Mouse (Mus musculus) liver, embryonic 14.5 days (tissue): ENCODE measurements around the gene Anxa2. TPM values are rescaled to one million over a fixed set of nuclear protein-coding genes. Genes with fewer than 3 reads are reported as not detected.
A peak's percentile ranks its signal among the peaks of the same experiment; 100 is the strongest.

Experiments
- ATAC-seq: fragments of 200-750 bp; cut with Nextera tagmentation; 2 replicates; pipeline ENCODE4 v1.8.0; 2017; ENCODE audit warnings: moderate number of reproducible peaks, mild to moderate bottlenecking, moderate library complexity; ENCODE audit not compliant: insufficient read depth
- DNase-seq, 3 experiments: peaks; one replicate each; pipeline ENCODE4 v3.0.0-alpha.2; 2012 to 2013; ENCODE audit warnings: low read depth in 3 of 3, low spot score in 3 of 3
- H3K27ac ChIP-seq: fragments of 300-500 bp; sonication (generic); 2 replicates; pipeline ENCODE4 v1.5.1; 2014; ENCODE audit warnings: moderate library complexity, mild to moderate bottlenecking, control low read depth, inconsistent platforms
- H3K27me3 ChIP-seq: fragments of 300-500 bp; sonication (generic); 2 replicates; pipeline ENCODE4 v1.6.1; 2014; ENCODE audit warnings: mild to moderate bottlenecking, low read length, moderate library complexity; ENCODE audit not compliant: control insufficient read depth, insufficient read depth
- H3K36me3 ChIP-seq: fragments of 300-500 bp; sonication (generic); replicated peaks from 2 replicates; pipeline ENCODE4 v1.6.1; 2014; ENCODE audit warnings: low read depth; ENCODE audit not compliant: control insufficient read depth, insufficient read depth
- H3K4me1 ChIP-seq, 2 experiments: fragments of 200-500 bp in 1 of 2; fragments of 300-500 bp in 1 of 2; sonication (generic) in 1 of 2; replicated peaks; 2 replicates each; pipeline ENCODE4 v1.6.1; 2012 to 2014; ENCODE audit warnings: antibody characterized with exemption in 1 of 2, inconsistent platforms in 1 of 2, low read length in 1 of 2; ENCODE audit not compliant: control insufficient read depth in 2 of 2, insufficient read depth in 2 of 2
- H3K4me2 ChIP-seq: fragments of 300-500 bp; sonication (generic); 2 replicates; pipeline ENCODE4 v1.6.1; 2014; ENCODE audit warnings: low read depth, mild to moderate bottlenecking, control low read depth, moderate library complexity
- H3K4me3 ChIP-seq, 2 experiments: fragments of 200-500 bp in 1 of 2; fragments of 300-500 bp in 1 of 2; sonication (generic) in 1 of 2; 2 replicates each; pipeline ENCODE4 v1.5.1; 2012 to 2014; ENCODE audit warnings: low read depth in 2 of 2, low read length in 2 of 2, mild to moderate bottlenecking in 2 of 2, control low read depth in 1 of 2, inconsistent platforms in 1 of 2, moderate library complexity in 1 of 2; ENCODE audit not compliant: insufficient read depth in 1 of 2
- H3K9ac ChIP-seq: fragments of 300-500 bp; sonication (generic); replicated peaks from 2 replicates; pipeline ENCODE4 v1.6.1; 2014; ENCODE audit warnings: mild to moderate bottlenecking, control low read depth, moderate library complexity
- H3K9me3 ChIP-seq: fragments of 300-500 bp; sonication (generic); 2 replicates; pipeline ENCODE4 v1.6.1; 2016; ENCODE audit warnings: low read length, mixed read lengths; ENCODE audit not compliant: control insufficient read depth
- CTCF ChIP-seq: IDR thresholded peaks from 2 replicates; pipeline ENCODE4 v1.5.1; 2016; ENCODE audit warnings: antibody characterized with exemption, low read depth, control low read depth
- EP300 ChIP-seq: IDR thresholded peaks from 2 replicates; pipeline ENCODE4 v1.6.1; 2016; ENCODE audit warnings: antibody characterized with exemption, low read depth
- WGBS: fragments of 180-500 bp; shearing (Covaris S2); extraction: QIAGEN DNeasy Blood & Tissue Kit; methylation state at CpG from one replicate; pipeline ENCODE4 v1.1.7; 2014; ENCODE audit not compliant: insufficient replicate concordance; 5-methylcytosine and 5-hydroxymethylcytosine counted together
- polyA plus RNA-seq, 2 experiments: library from polyadenylated mRNA; depleted of rRNA in 1 of 2; stranded (reverse) in 1 of 2; unstranded in 1 of 2; fragments of >200 nt; fragmentation: Nextera tagmentation in 1 of 2; extraction: Ambion mirVana in 1 of 2; gene quantifications; 2 replicates each; pipeline versions ENCODE4 v1.2.1 to v1.2.3; 2012 to 2014

The Anxa2 gene
- polyA plus RNA-seq, 2 experiments = 65.6 to 99.8 TPM

DNA sequence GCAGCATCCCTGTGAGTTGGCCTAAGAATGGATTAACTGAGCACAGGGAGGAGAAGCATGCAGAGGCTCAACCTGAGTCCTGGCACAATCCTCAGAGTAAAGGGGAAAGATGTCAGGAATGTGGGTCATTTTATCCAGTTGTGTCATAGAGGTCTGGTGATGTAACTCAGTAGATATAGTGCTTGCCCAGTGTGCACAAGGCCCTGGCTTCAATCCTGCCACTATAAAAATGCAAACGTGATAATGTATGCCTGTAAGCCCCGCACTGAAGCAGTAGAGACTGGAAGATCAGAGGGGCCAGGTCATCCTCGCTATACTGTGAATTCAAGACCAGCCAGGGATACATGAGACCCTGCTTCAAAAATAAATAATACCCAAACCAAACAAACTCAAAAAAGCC is 4.6 kb upstream of the Anxa2 start:
- Histone ChIP-seq H3K36me3 (no peaks in the 10 kb centered on the region), H3K27ac (no peak overlapping the region), H3K27me3 (no peaks in the 10 kb centered on the region), H3K4me3 (no peak overlapping the region), H3K4me1 (peaks cover 0 to 2% of the 10 kb centered on the region in 2 experiments; a peak in 2 of 4 replicates), H3K9me3 (no peaks in the 10 kb centered on the region), H3K9ac (no peak overlapping the region), H3K4me2 (no peak overlapping the region)
- DNase-seq = no peak
- 65% methylated on average over 3 of the region's 3 CpGs for WGBS
- no peak for ATAC-seq
- no peak for TF ChIP-seq EP300
- TF ChIP-seq CTCF = no peak

DNA sequence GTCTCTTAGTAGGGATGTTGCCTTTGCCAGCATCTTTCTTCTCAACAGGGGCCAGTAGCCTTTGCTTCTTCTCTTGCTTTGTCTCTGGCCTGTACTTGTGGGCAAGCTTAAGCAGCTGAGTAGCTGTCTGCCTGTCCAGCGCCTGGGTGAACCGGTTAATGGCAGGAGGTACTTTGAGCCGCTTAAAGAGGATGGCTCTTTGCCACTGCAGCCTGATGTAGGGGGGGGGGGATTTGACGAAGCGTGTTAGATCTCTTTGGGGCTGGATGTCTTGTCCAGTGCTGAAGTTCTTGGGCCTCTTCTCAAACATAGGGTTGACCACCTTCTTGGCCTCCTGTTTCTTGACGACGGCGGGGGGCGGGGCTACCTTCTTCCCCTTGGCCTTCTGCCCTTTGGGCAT is 2.8 kb upstream of the Anxa2 start:
- ATAC-seq (no peak), DNase-seq (no peak)
- TF ChIP-seq EP300 = no peak
- no peak for TF ChIP-seq CTCF
- no peaks in the 10 kb centered on the region for H3K9me3 ChIP-seq
- WGBS = 76% methylated on average over 9 of the region's 9 CpGs
- no peaks in the 10 kb centered on the region for H3K27me3 ChIP-seq
- H3K27ac ChIP-seq = no peak overlapping the region
- H3K4me1 ChIP-seq = peaks cover 0 to 9% of the 10 kb centered on the region in 2 experiments; a peak in 3 of 4 replicates
- H3K9ac ChIP-seq = no peak overlapping the region
- H3K4me2 ChIP-seq = no peak overlapping the region
- H3K36me3 ChIP-seq = no peaks in the 10 kb centered on the region
- H3K4me3 ChIP-seq = no peak overlapping the region

DNA sequence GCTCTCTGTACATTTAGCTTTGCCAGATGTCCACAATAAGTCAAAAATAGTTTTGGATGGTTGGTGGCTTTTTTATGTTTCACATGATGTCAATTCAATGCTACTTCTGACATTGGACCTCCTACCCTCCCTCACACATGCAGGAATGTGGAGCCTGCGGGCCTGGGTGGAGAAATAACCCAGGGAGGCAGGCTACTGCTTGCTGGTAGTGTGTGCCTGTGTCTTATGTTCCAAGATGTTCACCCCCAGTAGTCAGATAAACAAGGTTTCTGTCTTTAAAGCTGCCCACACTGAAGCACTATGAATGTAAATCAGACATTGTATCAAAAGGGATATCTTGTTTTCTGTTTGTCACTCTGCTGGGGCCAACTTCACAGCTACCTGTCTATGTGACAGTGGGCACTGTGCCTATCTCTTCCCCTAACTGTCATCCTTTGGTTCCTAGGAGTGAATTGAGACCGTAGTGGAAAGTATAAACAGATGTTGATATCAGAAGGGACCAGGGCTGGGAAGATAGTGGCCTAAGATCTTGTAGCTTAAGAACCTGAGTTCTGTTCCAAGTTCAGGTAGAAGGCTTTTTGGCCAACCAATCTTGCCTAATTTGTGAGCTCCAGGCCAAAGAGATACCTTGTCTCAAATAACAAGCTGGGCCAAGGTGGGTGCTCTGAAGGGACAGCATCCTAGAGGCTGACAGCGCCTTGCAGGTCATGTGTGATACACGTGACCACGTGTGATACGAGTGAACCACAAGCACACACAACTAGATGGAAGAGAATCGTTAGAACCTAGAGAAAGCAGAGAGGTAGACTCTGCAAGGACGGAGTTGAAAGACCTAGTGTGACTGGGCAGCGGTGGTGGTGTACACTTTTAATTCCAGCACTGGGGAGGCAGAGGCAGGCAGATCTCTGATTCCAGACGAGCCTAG is 1.3 kb upstream of the Anxa2 start:
- ATAC-seq (no peak), DNase-seq (no peak)
- H3K27ac ChIP-seq = no peak overlapping the region
- no peak overlapping the region for H3K9ac ChIP-seq
- H3K4me3 ChIP-seq = no peak overlapping the region
- H3K27me3 ChIP-seq = no peaks in the 10 kb centered on the region
- WGBS = 68% methylated on average over 10 of the region's 10 CpGs
- no peak for TF ChIP-seq EP300
- no peak for TF ChIP-seq CTCF
- H3K4me2 ChIP-seq = no peak overlapping the region
- H3K4me1 ChIP-seq = peaks cover 0 to 19% of the 10 kb centered on the region in 2 experiments; a peak in 3 of 4 replicates
- H3K9me3 ChIP-seq = no peaks in the 10 kb centered on the region
- no peaks in the 10 kb centered on the region for H3K36me3 ChIP-seq

DNA sequence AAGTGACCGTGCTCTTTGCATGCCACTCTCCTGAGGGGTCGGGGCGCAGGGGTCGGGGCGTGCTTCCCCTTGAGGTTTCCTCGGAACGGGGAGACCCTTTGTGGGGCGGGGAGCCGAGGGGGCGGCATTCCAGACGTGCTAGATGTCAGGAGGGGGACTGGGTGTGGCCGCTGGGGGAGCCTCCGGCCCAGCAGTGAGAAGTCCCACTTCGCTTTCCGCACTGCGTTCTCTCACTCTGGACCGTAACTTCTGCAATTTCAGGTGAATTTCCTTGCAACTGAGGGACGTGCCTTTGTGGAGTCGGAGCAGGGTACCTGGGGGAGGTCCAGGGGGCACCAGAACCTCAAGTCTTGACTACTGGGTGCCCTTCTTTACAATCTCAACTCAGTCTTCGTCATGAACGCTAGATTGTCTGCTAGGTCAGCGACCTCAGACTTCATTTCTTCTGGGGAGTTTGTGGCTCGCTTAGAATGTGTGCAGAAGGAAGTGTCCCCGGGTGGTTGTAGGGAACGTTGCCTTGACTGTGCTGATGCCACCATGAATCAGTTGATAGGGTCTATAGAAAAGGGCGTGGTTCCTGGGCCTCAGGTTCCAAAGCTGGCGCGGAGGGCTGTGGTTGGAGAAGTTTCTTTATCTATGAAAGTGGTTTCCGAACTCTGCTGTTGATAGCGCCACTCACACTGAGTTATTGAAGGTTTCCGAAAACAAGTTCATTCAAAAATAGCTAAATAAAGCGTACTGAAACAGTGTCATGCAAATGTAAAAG is 664 bp downstream of the Anxa2 start:
- peak overlapping the region; percentile 55 for H3K4me2 ChIP-seq
- H3K4me1 ChIP-seq = peaks cover 0 to 32% of the 10 kb centered on the region in 2 experiments; a peak in 3 of 4 replicates
- H3K27me3 ChIP-seq = no peaks in the 10 kb centered on the region
- 3% methylated on average over 32 of the region's 32 CpGs for WGBS
- no peaks in the 10 kb centered on the region for H3K36me3 ChIP-seq
- no peak for TF ChIP-seq EP300
- TF ChIP-seq CTCF = no peak
- no peak overlapping the region for H3K27ac ChIP-seq
- peak overlapping the region; percentile 48 for H3K9ac ChIP-seq
- H3K4me3 ChIP-seq = peak overlapping the region; percentile 56 to 60
- peak; percentile 45; the same call in 1 of the 2 replicates for ATAC-seq
- DNase-seq = no peak
- no peaks in the 10 kb centered on the region for H3K9me3 ChIP-seq

DNA sequence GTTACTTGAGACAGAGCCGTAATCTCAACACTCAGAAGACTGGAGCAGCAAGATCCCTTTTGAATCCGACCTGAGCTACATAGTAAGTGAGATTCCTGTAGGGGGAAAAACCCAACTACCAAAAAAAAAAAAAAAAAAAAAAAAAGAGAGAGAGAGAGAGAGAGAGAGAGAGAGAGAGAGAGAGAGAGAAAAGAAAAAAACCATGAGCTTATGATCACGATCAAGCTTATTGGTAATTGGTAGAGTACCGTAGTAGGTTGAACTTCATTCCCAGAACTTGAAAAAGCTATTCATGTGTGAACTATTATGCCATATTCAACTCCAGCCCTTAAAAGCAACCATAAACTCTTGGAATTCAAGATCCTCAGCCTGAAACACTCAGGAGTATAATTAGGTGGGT is 1.3 kb downstream of the Anxa2 start:
- H3K4me2 ChIP-seq = peak overlapping the region; percentile 55
- no peak overlapping the region for H3K9ac ChIP-seq
- 35% methylated on average over 4 of the region's 4 CpGs for WGBS
- no peaks in the 10 kb centered on the region for H3K9me3 ChIP-seq
- no peaks in the 10 kb centered on the region for H3K36me3 ChIP-seq
- TF ChIP-seq CTCF (no peak), EP300 (no peak)
- peak overlapping the region; percentile 56 to 60; a peak in 2 of 4 replicates for H3K4me3 ChIP-seq
- no peak overlapping the region for H3K27ac ChIP-seq
- no peak for DNase-seq
- no peak for ATAC-seq
- H3K4me1 ChIP-seq = peaks cover 0 to 35% of the 10 kb centered on the region in 2 experiments; a peak in 3 of 4 replicates
- no peaks in the 10 kb centered on the region for H3K27me3 ChIP-seq
